In genomic region chr17:86336652-86337073, GRCm38 (mm10) we compare ENCODE assay signal across 11 mouse cellular contexts.
DNase-seq lines count a peak whose midpoint lies in the region; ATAC-seq and TF ChIP-seq lines count a peak whose summit lies in the region.
"Had no signal": no experiment of that assay in that cellular context is flagged by ENCODE, and none has a peak within 500 bp of the region (broad histone marks: within the 10 kb centered on the region; RNA-seq: fewer than 3 reads in every experiment).

No protein-coding gene starts in this region.

- H3K27me3 ChIP-seq in embryonic facial prominence, embryonic 14.5 days (replicated peaks; ENCODE audit: control insufficient read depth, insufficient read depth, low read length): no peaks in the 10 kb centered on the region
- H3K27me3 ChIP-seq in liver, postnatal 0 days (ENCODE audit: insufficient read depth, low read length): no peaks in the 10 kb centered on the region
- H3K27me3 ChIP-seq: heart, embryonic 13.5 days; liver, embryonic 15.5 days had no signal

- no peak overlapping the region for H3K9ac ChIP-seq in embryonic facial prominence, embryonic 14.5 days (ENCODE audit: low read depth, low read length)
- no peak overlapping the region for H3K9ac ChIP-seq in liver, postnatal 0 days (replicated peaks)
- H3K9ac ChIP-seq: heart, embryonic 13.5 days; liver, embryonic 15.5 days had no signal

- DNase-seq in layer of hippocampus, adult 2 months (ENCODE audit: low spot score in 2 of 2): no peak
- no peak for DNase-seq in layer of hippocampus, adult 9-11 months
- DNase-seq in embryonic facial prominence, embryonic 14.5 days (ENCODE audit: low spot score): no peak
- DNase-seq in liver, postnatal 0 days: no peak
- peak; percentile 13 to 23 for DNase-seq in thymus, postnatal 10 days (ENCODE audit: low spot score in 2 of 2)
- no peak for DNase-seq in left cerebral cortex, postnatal 25 days (ENCODE audit: low spot score in 2 of 2)
- no peak for DNase-seq in embryo, embryonic 9.5 days (ENCODE audit: extremely low spot score)
- DNase-seq: cerebellum, postnatal 14 days had no signal

- H3K9me3 ChIP-seq in embryonic facial prominence, embryonic 14.5 days (ENCODE audit: control insufficient read depth, low read length): no peaks in the 10 kb centered on the region
- no peaks in the 10 kb centered on the region for H3K9me3 ChIP-seq in liver, postnatal 0 days (ENCODE audit: low read length)
- H3K9me3 ChIP-seq: heart, embryonic 13.5 days; liver, embryonic 15.5 days had no signal

- intact Hi-C loops in left cerebral cortex, postnatal 25 days (cut with DNase I): no loop called here

- peaks cover 6% of the 10 kb centered on the region for H3K4me1 ChIP-seq in embryonic facial prominence, embryonic 14.5 days (ENCODE audit: control insufficient read depth, insufficient read depth, low read length)
- peaks cover 17% of the 10 kb centered on the region for H3K4me1 ChIP-seq in liver, postnatal 0 days (ENCODE audit: insufficient read depth)

- H3K36me3 ChIP-seq in embryonic facial prominence, embryonic 14.5 days (ENCODE audit: control insufficient read depth, insufficient read depth, low read length): no peaks in the 10 kb centered on the region
- H3K36me3 ChIP-seq in liver, postnatal 0 days (replicated peaks; ENCODE audit: insufficient read depth, low read length): no peaks in the 10 kb centered on the region
- H3K36me3 ChIP-seq: heart, embryonic 13.5 days; liver, embryonic 15.5 days had no signal

- no peak overlapping the region for H3K4me3 ChIP-seq in layer of hippocampus, adult 2 months
- H3K4me3 ChIP-seq in embryonic facial prominence, embryonic 14.5 days (ENCODE audit: low read depth, low read length): no peak overlapping the region
- no peak overlapping the region for H3K4me3 ChIP-seq in liver, postnatal 0 days (ENCODE audit: low read depth, low read length)
- H3K4me3 ChIP-seq: heart, embryonic 13.5 days; liver, embryonic 15.5 days had no signal

- H3K4me2 ChIP-seq in embryonic facial prominence, embryonic 14.5 days (ENCODE audit: low read depth, low read length): no peak overlapping the region
- H3K4me2 ChIP-seq in liver, postnatal 0 days (ENCODE audit: low read depth, low read length): no peak overlapping the region
- H3K4me2 ChIP-seq: heart, embryonic 13.5 days; liver, embryonic 15.5 days had no signal

- H3K27ac ChIP-seq in layer of hippocampus, adult 2 months: peak overlapping the region; percentile 51; the same call in 1 of the 2 replicates
- H3K27ac ChIP-seq in embryonic facial prominence, embryonic 14.5 days (replicated peaks; ENCODE audit: low read depth, low read length): 0 out of 2 replicates have a peak overlapping the region, but pooled peaks have one; percentile 5
- peak overlapping the region; percentile 64 for H3K27ac ChIP-seq in liver, postnatal 0 days (ENCODE audit: low read depth)
- H3K27ac ChIP-seq: heart, embryonic 13.5 days; liver, embryonic 15.5 days had no signal

- 39% methylated on average over 4 of the region's 4 CpGs for WGBS in embryonic facial prominence, embryonic 14.5 days
- WGBS in liver, postnatal 0 days (ENCODE audit: insufficient replicate concordance): 40% methylated on average over 4 of the region's 4 CpGs

- no peak for TF ChIP-seq EP300 in liver, postnatal 0 days (IDR thresholded peaks at IDR 0.05; ENCODE audit: low read depth)

- no peak for TF ChIP-seq CTCF in layer of hippocampus, adult 2 months (conservative IDR thresholded peaks at IDR 0.05)
- TF ChIP-seq CTCF in liver, postnatal 0 days (IDR thresholded peaks at IDR 0.05; ENCODE audit: low read depth): no peak

- ATAC-seq in embryonic facial prominence, embryonic 14.5 days (ENCODE audit: low read depth): no peak
- peak; percentile 12; the same call in 1 of the 2 replicates for ATAC-seq in liver, postnatal 0 days
- no peak for ATAC-seq in megakaryocyte-erythroid progenitor cell, adult 5-6 weeks (replicated peaks; ENCODE audit: low FRiP score, low TSS enrichment, poor library complexity, severe bottlenecking)

Comparison
In these comparisons a context has a peak if more than half of its experiments do, and no peak if none do; other contexts are left out.
1. DNase-seq: peak in thymus, postnatal 10 days (2 of 2); none in layer of hippocampus, adult 2 months (0 of 2), layer of hippocampus, adult 9-11 months (single experiment), embryonic facial prominence, embryonic 14.5 days (single experiment), liver, postnatal 0 days (single experiment), left cerebral cortex, postnatal 25 days (0 of 2) and embryo, embryonic 9.5 days (single experiment).
2. H3K27ac ChIP-seq: peak in every context shown above with its lines; median percentile 64 in liver, postnatal 0 days; 51 in layer of hippocampus, adult 2 months; 5 in embryonic facial prominence, embryonic 14.5 days.